In genomic region chr8:90740963-90741733, GRCm38 (mm10) we compare ENCODE assay signal across 14 mouse cellular contexts.
DNase-seq lines count a peak whose midpoint lies in the region; ATAC-seq and TF ChIP-seq lines count a peak whose summit lies in the region.
"Had no signal": no experiment of that assay in that cellular context is flagged by ENCODE, and none has a peak within 500 bp of the region (broad histone marks: within the 10 kb centered on the region; RNA-seq: fewer than 3 reads in every experiment).

No protein-coding gene starts in this region.

- TF ChIP-seq POLR2A in lung, adult 2 months (IDR thresholded peaks at IDR 0.05; ENCODE audit: borderline replicate concordance, extremely low read depth, low read depth, low read length), result no peak
- TF ChIP-seq POLR2A in cerebellum, adult 2 months (IDR thresholded peaks at IDR 0.05; ENCODE audit: borderline replicate concordance, insufficient read depth, low read length), result no peak

- no peaks in the 10 kb centered on the region for H3K27me3 ChIP-seq in forebrain, postnatal 0 days (ENCODE audit: insufficient read depth, low read length)
- no peaks in the 10 kb centered on the region for H3K27me3 ChIP-seq in midbrain, embryonic 13.5 days
- H3K27me3 ChIP-seq in cerebellum, adult 2 months (ENCODE audit: control insufficient read depth, insufficient read depth, low read length), result no peaks in the 10 kb centered on the region
- H3K27me3 ChIP-seq: limb, embryonic 13.5 days; lung, embryonic 15.5 days had no signal

- ATAC-seq in forebrain, postnatal 0 days, result peak; percentile 43; the same call in 1 of the 2 replicates
- peak; percentile 91 for ATAC-seq in midbrain, embryonic 13.5 days

- DNase-seq in layer of hippocampus, adult 2 months (ENCODE audit: low spot score in 2 of 2), result no peak
- DNase-seq in layer of hippocampus, postnatal 14 days (ENCODE audit: low spot score in 2 of 2), result no peak
- no peak for DNase-seq in forebrain, postnatal 0 days
- DNase-seq in adrenal gland, postnatal 14 days, result no peak
- DNase-seq in lung, adult 2 months, result no peak
- no peak for DNase-seq in urinary bladder, adult 18-20 months (ENCODE audit: low spot score in 2 of 2)
- DNase-seq in cerebellum, adult 2 months, result no peak
- DNase-seq: cerebellum, postnatal 10 days; heart, adult 2 months; layer of hippocampus, adult 9-11 months; thymus, postnatal 14 days had no signal

- TF ChIP-seq CTCF in layer of hippocampus, adult 2 months (conservative IDR thresholded peaks at IDR 0.05), result no peak
- TF ChIP-seq CTCF in forebrain, postnatal 0 days (IDR thresholded peaks at IDR 0.05; ENCODE audit: low read depth), result no peak
- no peak for TF ChIP-seq CTCF in lung, adult 2 months (IDR thresholded peaks at IDR 0.05; ENCODE audit: insufficient read depth, low read length)
- TF ChIP-seq CTCF in cerebellum, adult 2 months (IDR thresholded peaks at IDR 0.05; ENCODE audit: borderline replicate concordance, insufficient read depth, low read depth, low read length), result no peak

- H3K4me3 ChIP-seq in layer of hippocampus, adult 2 months, result no peak overlapping the region
- H3K4me3 ChIP-seq in forebrain, postnatal 0 days (ENCODE audit: low read depth, low read length), result no peak overlapping the region
- no peak overlapping the region for H3K4me3 ChIP-seq in midbrain, embryonic 13.5 days (replicated peaks)
- no peak overlapping the region for H3K4me3 ChIP-seq in lung, adult 2 months (replicated peaks; ENCODE audit: extremely low read depth, low read depth, low read length)
- no peak overlapping the region for H3K4me3 ChIP-seq in cerebellum, adult 2 months (replicated peaks; ENCODE audit: insufficient read depth, low read depth, low read length)
- H3K4me3 ChIP-seq: heart, adult 2 months; limb, embryonic 13.5 days; lung, embryonic 15.5 days had no signal

- no peaks in the 10 kb centered on the region for H3K9me3 ChIP-seq in forebrain, postnatal 0 days (ENCODE audit: low read length)
- H3K9me3 ChIP-seq in midbrain, embryonic 13.5 days, result peaks cover 3% of the 10 kb centered on the region; the same call in 1 of the 2 replicates
- H3K9me3 ChIP-seq: limb, embryonic 13.5 days; lung, embryonic 15.5 days had no signal

- H3K9ac ChIP-seq in forebrain, postnatal 0 days, result no peak overlapping the region
- H3K9ac ChIP-seq in midbrain, embryonic 13.5 days (replicated peaks), result 0 out of 2 replicates have a peak overlapping the region, but pooled peaks have one; percentile 23
- H3K9ac ChIP-seq: limb, embryonic 13.5 days; lung, embryonic 15.5 days had no signal

- peaks cover 13% of the 10 kb centered on the region; the same call in 1 of the 2 replicates for H3K4me1 ChIP-seq in forebrain, postnatal 0 days (ENCODE audit: insufficient read depth)
- H3K4me1 ChIP-seq in midbrain, embryonic 13.5 days (replicated peaks), result peaks cover 31% of the 10 kb centered on the region
- no peaks in the 10 kb centered on the region for H3K4me1 ChIP-seq in lung, adult 2 months (ENCODE audit: control insufficient read depth, insufficient read depth, low read length)
- no peaks in the 10 kb centered on the region for H3K4me1 ChIP-seq in cerebellum, adult 2 months (ENCODE audit: control insufficient read depth, insufficient read depth, low read length)
- H3K4me1 ChIP-seq: limb, embryonic 13.5 days; lung, embryonic 15.5 days had no signal

- no peak overlapping the region for H3K4me2 ChIP-seq in forebrain, postnatal 0 days (ENCODE audit: low read depth)
- H3K4me2 ChIP-seq in midbrain, embryonic 13.5 days (replicated peaks), result peak overlapping the region; percentile 33
- H3K4me2 ChIP-seq: limb, embryonic 13.5 days; lung, embryonic 15.5 days had no signal

- WGBS in forebrain, postnatal 0 days, result 10% methylated on average over 9 of the region's 9 CpGs
- 7% methylated on average over 9 of the region's 9 CpGs for WGBS in midbrain, embryonic 13.5 days
- WGBS in lung, adult 2 months, result 56% methylated on average over 9 of the region's 9 CpGs
- 39% methylated on average over 9 of the region's 9 CpGs for WGBS in cerebellum, adult 2 months

- no peaks in the 10 kb centered on the region for H3K36me3 ChIP-seq in forebrain, postnatal 0 days (ENCODE audit: insufficient read depth)
- 0 out of 2 replicates have a peak, but pooled peaks cover 3% of the 10 kb centered on the region for H3K36me3 ChIP-seq in midbrain, embryonic 13.5 days
- H3K36me3 ChIP-seq: limb, embryonic 13.5 days; lung, embryonic 15.5 days had no signal

- H3K27ac ChIP-seq in layer of hippocampus, adult 2 months, result peak overlapping the region; percentile 19; the same call in 1 of the 2 replicates
- peak overlapping the region; percentile 66 for H3K27ac ChIP-seq in forebrain, postnatal 0 days (ENCODE audit: low read depth, low read length)
- H3K27ac ChIP-seq in midbrain, embryonic 13.5 days, result peak overlapping the region; percentile 94
- no peak overlapping the region for H3K27ac ChIP-seq in cerebellum, adult 2 months (ENCODE audit: insufficient read depth, low read length)
- H3K27ac ChIP-seq: heart, adult 2 months; limb, embryonic 13.5 days; lung, embryonic 15.5 days had no signal
